Mouse (Mus musculus) liver, embryonic 14.5 days (tissue): ENCODE measurements around the gene Akt1. TPM values are rescaled to one million over a fixed set of nuclear protein-coding genes. Genes with fewer than 3 reads are reported as not detected.

Experiments used
- ATAC-seq: fragments of 200-750 bp; cut with Nextera tagmentation; 2 replicates; pipeline ENCODE4 v1.8.0; 2017; ENCODE audit warnings: moderate number of reproducible peaks, mild to moderate bottlenecking, moderate library complexity; ENCODE audit not compliant: insufficient read depth
- DNase-seq, 3 experiments: peaks; one replicate each; pipeline ENCODE4 v3.0.0-alpha.2; 2012 to 2013; ENCODE audit warnings: low read depth in 3 of 3, low spot score in 3 of 3
- H3K27ac ChIP-seq: fragments of 300-500 bp; sonication (generic); 2 replicates; pipeline ENCODE4 v1.5.1; 2014; ENCODE audit warnings: moderate library complexity, mild to moderate bottlenecking, control low read depth, inconsistent platforms
- H3K27me3 ChIP-seq: fragments of 300-500 bp; sonication (generic); 2 replicates; pipeline ENCODE4 v1.6.1; 2014; ENCODE audit warnings: mild to moderate bottlenecking, low read length, moderate library complexity; ENCODE audit not compliant: control insufficient read depth, insufficient read depth
- H3K36me3 ChIP-seq: fragments of 300-500 bp; sonication (generic); replicated peaks from 2 replicates; pipeline ENCODE4 v1.6.1; 2014; ENCODE audit warnings: low read depth; ENCODE audit not compliant: control insufficient read depth, insufficient read depth
- H3K4me1 ChIP-seq, 2 experiments: fragments of 200-500 bp in 1 of 2; fragments of 300-500 bp in 1 of 2; sonication (generic) in 1 of 2; replicated peaks; 2 replicates each; pipeline ENCODE4 v1.6.1; 2012 to 2014; ENCODE audit warnings: antibody characterized with exemption in 1 of 2, inconsistent platforms in 1 of 2, low read length in 1 of 2; ENCODE audit not compliant: control insufficient read depth in 2 of 2, insufficient read depth in 2 of 2
- H3K4me2 ChIP-seq: fragments of 300-500 bp; sonication (generic); 2 replicates; pipeline ENCODE4 v1.6.1; 2014; ENCODE audit warnings: low read depth, mild to moderate bottlenecking, control low read depth, moderate library complexity
- H3K4me3 ChIP-seq, 2 experiments: fragments of 200-500 bp in 1 of 2; fragments of 300-500 bp in 1 of 2; sonication (generic) in 1 of 2; 2 replicates each; pipeline ENCODE4 v1.5.1; 2012 to 2014; ENCODE audit warnings: low read depth in 2 of 2, low read length in 2 of 2, mild to moderate bottlenecking in 2 of 2, control low read depth in 1 of 2, inconsistent platforms in 1 of 2, moderate library complexity in 1 of 2; ENCODE audit not compliant: insufficient read depth in 1 of 2
- H3K9ac ChIP-seq: fragments of 300-500 bp; sonication (generic); replicated peaks from 2 replicates; pipeline ENCODE4 v1.6.1; 2014; ENCODE audit warnings: mild to moderate bottlenecking, control low read depth, moderate library complexity
- H3K9me3 ChIP-seq: fragments of 300-500 bp; sonication (generic); 2 replicates; pipeline ENCODE4 v1.6.1; 2016; ENCODE audit warnings: low read length, mixed read lengths; ENCODE audit not compliant: control insufficient read depth
- CTCF ChIP-seq: IDR thresholded peaks from 2 replicates; pipeline ENCODE4 v1.5.1; 2016; ENCODE audit warnings: antibody characterized with exemption, low read depth, control low read depth
- EP300 ChIP-seq: IDR thresholded peaks from 2 replicates; pipeline ENCODE4 v1.6.1; 2016; ENCODE audit warnings: antibody characterized with exemption, low read depth
- WGBS: fragments of 180-500 bp; shearing (Covaris S2); extraction: QIAGEN DNeasy Blood & Tissue Kit; methylation state at CpG from one replicate; pipeline ENCODE4 v1.1.7; 2014; ENCODE audit not compliant: insufficient replicate concordance; 5-methylcytosine and 5-hydroxymethylcytosine counted together
- polyA plus RNA-seq, 2 experiments: library from polyadenylated mRNA; depleted of rRNA in 1 of 2; stranded (reverse) in 1 of 2; unstranded in 1 of 2; fragments of >200 nt; fragmentation: Nextera tagmentation in 1 of 2; extraction: Ambion mirVana in 1 of 2; gene quantifications; 2 replicates each; pipeline versions ENCODE4 v1.2.1 to v1.2.3; 2012 to 2014

The Akt1 gene
- polyA plus RNA-seq, 2 experiments = 9.9 to 41.2 TPM

DNA sequence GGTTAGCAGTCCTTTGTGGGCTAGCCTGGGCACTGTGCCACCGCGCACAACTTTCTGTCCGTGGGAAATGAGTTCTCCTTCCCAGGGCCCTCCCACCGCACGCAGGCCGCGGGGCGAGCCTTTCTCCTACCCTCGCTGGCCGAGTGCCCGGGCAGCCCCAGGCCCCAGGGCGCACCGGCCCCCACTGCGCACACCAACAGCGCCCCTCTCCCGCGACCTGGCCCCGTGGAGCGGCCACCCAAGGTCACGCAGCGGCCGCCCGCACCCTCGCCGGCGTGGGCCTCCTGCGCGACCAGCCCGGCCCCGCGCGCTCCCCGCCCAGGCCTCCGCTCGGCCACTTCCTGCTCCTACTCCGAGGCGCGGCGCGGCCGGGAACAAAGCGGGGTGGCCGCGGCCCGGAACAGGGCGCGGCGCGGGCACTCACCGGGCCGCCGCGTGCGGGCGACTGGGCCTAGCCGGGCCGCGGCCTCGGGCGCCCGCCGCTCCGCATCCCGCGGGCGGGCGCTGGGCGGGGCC, 1.1 kb downstream of the Akt1 start:
- DNase-seq (no peak), ATAC-seq (peak; percentile 36; the same call in 1 of the 2 replicates)
- Histone ChIP-seq H3K9me3 (no peaks in the 10 kb centered on the region), H3K36me3 (no peaks in the 10 kb centered on the region; the same call in 1 of the 2 replicates), H3K27ac (peak overlapping the region; percentile 19; the same call in 1 of the 2 replicates), H3K4me3 (peak overlapping the region; percentile 75 to 82), H3K4me1 (peaks cover 23 to 24% of the 10 kb centered on the region in 2 experiments), H3K4me2 (peak overlapping the region; percentile 94), H3K9ac (peak overlapping the region; percentile 86), H3K27me3 (peaks cover 18% of the 10 kb centered on the region)
- no peak for TF ChIP-seq EP300
- no peak for TF ChIP-seq CTCF
- under 1% methylated on average over 50 of the region's 68 CpGs for WGBS

DNA sequence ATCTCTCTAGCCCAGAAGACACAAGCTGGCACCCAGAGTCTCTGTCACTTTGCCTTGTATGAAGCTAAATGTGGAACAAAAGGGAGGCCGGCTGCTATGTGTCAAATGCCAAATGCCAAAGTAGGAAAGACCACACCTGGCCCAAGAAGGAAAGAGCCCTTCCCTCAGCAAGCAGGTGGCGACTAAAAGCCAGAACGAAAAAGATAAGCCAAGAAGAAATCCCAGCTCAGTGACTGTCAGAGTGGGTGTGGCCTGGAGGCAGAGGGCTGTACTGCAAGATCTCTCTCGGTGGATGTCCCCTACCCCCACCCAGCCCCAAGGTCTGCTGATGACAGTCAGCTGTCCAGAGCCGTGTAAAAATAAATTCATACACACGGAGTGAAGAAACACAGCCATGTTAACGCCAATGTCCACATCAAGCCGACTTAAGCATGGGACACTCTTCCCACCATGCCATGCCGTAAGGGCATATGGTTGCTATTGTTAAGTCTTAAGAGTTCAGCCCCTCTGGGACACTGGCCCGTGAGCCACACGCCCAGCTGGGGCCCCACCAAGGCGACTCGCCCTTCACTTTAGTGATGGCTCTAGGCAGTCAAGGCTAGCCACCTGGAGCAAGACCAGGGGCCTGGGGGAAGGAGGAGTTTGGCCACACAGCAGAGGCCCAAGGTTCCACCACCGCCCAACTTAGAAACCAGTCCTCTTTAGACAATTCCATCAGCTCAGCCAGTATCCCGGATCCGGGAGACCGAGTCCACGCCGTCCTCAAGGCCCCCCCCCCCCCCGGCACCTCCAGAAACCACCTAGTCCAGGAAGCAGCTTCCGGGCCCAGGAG, 1.7 kb downstream of the Akt1 start:
- Histone ChIP-seq H3K4me3 (peak overlapping the region; percentile 75 to 82), H3K9me3 (no peaks in the 10 kb centered on the region), H3K27me3 (peaks cover 11% of the 10 kb centered on the region), H3K4me2 (peak overlapping the region; percentile 94), H3K4me1 (peaks cover 23 to 24% of the 10 kb centered on the region in 2 experiments), H3K9ac (peak overlapping the region; percentile 86), H3K27ac (no peak overlapping the region), H3K36me3 (no peaks in the 10 kb centered on the region; the same call in 1 of the 2 replicates)
- 6% methylated on average over 21 of the region's 21 CpGs for WGBS
- TF ChIP-seq CTCF (peak; percentile 19; the same call in 1 of the 2 replicates), EP300 (no peak)
- ATAC-seq (no peak), DNase-seq (no peak)

DNA sequence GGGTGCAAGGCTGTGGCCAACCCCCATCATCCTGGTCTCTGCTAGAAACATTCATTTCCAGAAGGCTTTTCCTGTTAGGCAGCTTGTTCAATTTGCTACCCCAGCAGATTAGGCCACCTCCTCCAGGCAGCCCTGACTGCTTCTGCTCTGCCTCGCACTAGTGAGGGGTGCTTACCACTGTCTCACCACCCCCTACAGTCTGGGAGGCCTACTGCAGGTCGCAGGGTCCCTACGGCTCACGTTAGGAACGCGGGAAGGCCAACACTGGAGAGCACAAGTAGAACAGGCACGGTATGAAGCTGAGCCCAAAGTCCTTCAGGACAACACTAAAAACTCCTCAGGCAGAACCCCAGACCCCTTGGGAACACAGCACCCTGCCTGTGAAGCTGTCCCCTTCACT, 2.8 kb downstream of the Akt1 start:
- TF ChIP-seq CTCF = peak; percentile 47
- TF ChIP-seq EP300 = no peak
- peak overlapping the region; percentile 94 for H3K4me2 ChIP-seq
- H3K4me3 ChIP-seq = no peak overlapping the region
- WGBS = 73% methylated on average over 7 of the region's 7 CpGs
- H3K4me1 ChIP-seq = peaks cover 23 to 24% of the 10 kb centered on the region in 2 experiments
- no peak overlapping the region for H3K27ac ChIP-seq
- no peak overlapping the region for H3K9ac ChIP-seq
- peaks cover under 1% of the 10 kb centered on the region; the same call in 1 of the 2 replicates for H3K27me3 ChIP-seq
- no peak for ATAC-seq
- H3K36me3 ChIP-seq = no peaks in the 10 kb centered on the region; the same call in 1 of the 2 replicates
- H3K9me3 ChIP-seq = no peaks in the 10 kb centered on the region
- DNase-seq = no peak

DNA sequence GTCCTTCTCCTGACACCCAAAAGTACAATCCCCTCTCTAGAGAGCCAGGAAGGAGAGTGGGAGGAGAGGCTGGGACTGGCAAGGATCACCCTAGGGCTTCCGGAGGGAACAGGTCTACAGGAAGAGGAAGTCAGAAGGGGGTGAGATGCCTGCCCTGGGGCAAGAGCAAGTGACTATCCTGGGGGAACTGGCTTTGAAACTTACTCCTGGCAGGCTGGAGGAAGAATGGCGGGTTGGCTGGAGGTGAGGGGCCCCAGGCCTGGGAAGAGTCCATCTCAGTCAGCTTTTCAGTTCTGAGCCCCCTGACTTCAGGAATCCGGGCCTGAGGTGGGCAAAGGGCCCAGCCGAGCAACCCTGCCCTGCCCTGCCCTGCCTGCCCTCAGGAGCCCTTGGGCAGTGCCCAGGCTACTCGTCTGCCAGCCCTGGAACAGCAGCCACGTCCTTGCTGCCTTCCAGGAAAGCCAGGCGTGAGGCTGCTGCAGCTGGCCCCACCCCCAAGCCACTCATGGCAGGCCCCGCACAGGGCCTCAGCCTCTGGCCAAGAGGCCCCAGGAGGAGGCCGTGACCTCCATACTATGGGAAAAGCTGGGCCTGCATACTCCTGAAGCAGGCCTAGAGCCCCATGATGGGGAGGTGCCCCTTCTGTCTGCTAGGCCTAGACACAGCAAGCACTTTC, 3.8 kb downstream of the Akt1 start:
- no peak for DNase-seq
- H3K27ac ChIP-seq = no peak overlapping the region

More for the DNA sequence above, 3.8 kb downstream of the Akt1 start:
- 53% methylated on average over 9 of the region's 9 CpGs for WGBS
- TF ChIP-seq EP300 (no peak), CTCF (no peak)
- ATAC-seq = no peak
- no peaks in the 10 kb centered on the region; the same call in 1 of the 2 replicates for H3K36me3 ChIP-seq
- peak overlapping the region; percentile 3; the same call in 1 of the 2 replicates for H3K4me2 ChIP-seq
- H3K9me3 ChIP-seq = no peaks in the 10 kb centered on the region
- H3K4me1 ChIP-seq = peaks cover 23 to 24% of the 10 kb centered on the region in 2 experiments
- no peak overlapping the region for H3K4me3 ChIP-seq
- no peak overlapping the region for H3K9ac ChIP-seq
- no peaks in the 10 kb centered on the region for H3K27me3 ChIP-seq
